In genomic region chr10:77434076-77434456, GRCm38 (mm10) we compare ENCODE assay signal across 8 mouse cellular contexts. TPM values are rescaled to one million over a fixed set of nuclear protein-coding genes. Genes with fewer than 3 reads are reported as not detected.
DNase-seq lines count a peak whose midpoint lies in the region; ATAC-seq and TF ChIP-seq lines count a peak whose summit lies in the region.
"Had no signal": no experiment of that assay in that cellular context is flagged by ENCODE, and none has a peak within 500 bp of the region (broad histone marks: within the 10 kb centered on the region; RNA-seq: fewer than 3 reads in every experiment).

No protein-coding gene starts in this region.

- ATAC-seq in kidney, embryonic 15.5 days (replicated peaks; ENCODE audit: low FRiP score): no peak
- no peak for ATAC-seq in embryonic facial prominence, embryonic 13.5 days (ENCODE audit: insufficient number of reproducible peaks, insufficient read depth, low FRiP score, low TSS enrichment, low read depth)
- no peak for ATAC-seq in limb, embryonic 15.5 days (ENCODE audit: insufficient number of reproducible peaks, low FRiP score, low TSS enrichment, low read depth)

- peak overlapping the region; percentile 67 for H3K27ac ChIP-seq in kidney, embryonic 15.5 days
- H3K27ac ChIP-seq in ES-E14 (ENCODE audit: insufficient read depth, low read depth, low read length, poor library complexity, severe bottlenecking): no peak overlapping the region
- peak overlapping the region; percentile 23; the same call in 1 of the 2 replicates for H3K27ac ChIP-seq in embryonic facial prominence, embryonic 13.5 days
- H3K27ac ChIP-seq in limb, embryonic 15.5 days: peak overlapping the region; percentile 54; the same call in 1 of the 2 replicates

- H3K4me3 ChIP-seq in kidney, embryonic 15.5 days (replicated peaks): no peak overlapping the region
- no peak overlapping the region for H3K4me3 ChIP-seq in ES-E14 (ENCODE audit: insufficient read depth in 1 of 2, low read depth in 1 of 2, low read length in 2 of 2, poor library complexity in 1 of 2, severe bottlenecking in 1 of 2)
- H3K4me3 ChIP-seq in embryonic facial prominence, embryonic 13.5 days: no peak overlapping the region
- no peak overlapping the region for H3K4me3 ChIP-seq in limb, embryonic 15.5 days

- no peaks in the 10 kb centered on the region for H3K9me3 ChIP-seq in kidney, embryonic 15.5 days (replicated peaks)
- no peaks in the 10 kb centered on the region for H3K9me3 ChIP-seq in ES-E14 (ENCODE audit: control insufficient read depth, insufficient read depth, low read depth, low read length)
- H3K9me3 ChIP-seq in embryonic facial prominence, embryonic 13.5 days: no peaks in the 10 kb centered on the region
- H3K9me3 ChIP-seq in limb, embryonic 15.5 days: no peaks in the 10 kb centered on the region

- in situ Hi-C loops in ES-E14 (cut with MboI; ENCODE audit: low sequenced_read_pairs in 2 of 2, unreplicated experiment in 2 of 2): no loop called here

- H3K4me2 ChIP-seq in kidney, embryonic 15.5 days: peak overlapping the region; percentile 28
- peak overlapping the region; percentile 33 for H3K4me2 ChIP-seq in embryonic facial prominence, embryonic 13.5 days
- peak overlapping the region; percentile 26 for H3K4me2 ChIP-seq in limb, embryonic 15.5 days

- no peak overlapping the region for H3K9ac ChIP-seq in kidney, embryonic 15.5 days
- H3K9ac ChIP-seq in ES-E14 (ENCODE audit: insufficient read depth, low read depth, low read length, poor library complexity, severe bottlenecking): no peak overlapping the region
- no peak overlapping the region for H3K9ac ChIP-seq in embryonic facial prominence, embryonic 13.5 days
- no peak overlapping the region for H3K9ac ChIP-seq in limb, embryonic 15.5 days

- H3K4me1 ChIP-seq in kidney, embryonic 15.5 days: peaks cover 17% of the 10 kb centered on the region
- no peaks in the 10 kb centered on the region; a peak in 1 of 4 replicates for H3K4me1 ChIP-seq in ES-E14 (ENCODE audit: control insufficient read depth in 2 of 2, insufficient read depth in 2 of 2, low read length in 2 of 2, poor library complexity in 1 of 2)
- peaks cover 12% of the 10 kb centered on the region for H3K4me1 ChIP-seq in embryonic facial prominence, embryonic 13.5 days
- H3K4me1 ChIP-seq in limb, embryonic 15.5 days: peaks cover 8% of the 10 kb centered on the region

- no peaks in the 10 kb centered on the region; the same call in 1 of the 2 replicates for H3K27me3 ChIP-seq in kidney, embryonic 15.5 days
- H3K27me3 ChIP-seq in embryonic facial prominence, embryonic 13.5 days: no peaks in the 10 kb centered on the region
- H3K27me3 ChIP-seq in limb, embryonic 15.5 days: no peaks in the 10 kb centered on the region
- H3K27me3 ChIP-seq: Patski had no signal

- H3K36me3 ChIP-seq in kidney, embryonic 15.5 days: no peaks in the 10 kb centered on the region
- H3K36me3 ChIP-seq in ES-E14 (ENCODE audit: control insufficient read depth, insufficient read depth, low read length, poor library complexity, severe bottlenecking): no peaks in the 10 kb centered on the region
- H3K36me3 ChIP-seq in embryonic facial prominence, embryonic 13.5 days: no peaks in the 10 kb centered on the region
- H3K36me3 ChIP-seq in limb, embryonic 15.5 days: no peaks in the 10 kb centered on the region

- 32% methylated on average over 4 of the region's 4 CpGs for WGBS in kidney, embryonic 15.5 days
- 40% methylated on average over 4 of the region's 4 CpGs for WGBS in embryonic facial prominence, embryonic 13.5 days
- WGBS in limb, embryonic 15.5 days: 34% methylated on average over 4 of the region's 4 CpGs

- no peak for DNase-seq in kidney, postnatal 10 days
- no peak for DNase-seq in ES-E14 (ENCODE audit: low read depth, low spot score)
- DNase-seq in cerebellum, adult 9-10 months: no peak
- DNase-seq in embryo, embryonic 11 days: no peak

TF ChIP-seq in ES-E14, 5 proteins besides CTCF, POLR2A, EP300 and RAD21:
- TF ChIP-seq ZC3H11A (IDR thresholded peaks at IDR 0.05; ENCODE audit: borderline replicate concordance, low read depth, low read length) (no peak), CHD2 (IDR thresholded peaks at IDR 0.05; ENCODE audit: low read depth, low read length) (no peak), ZNF384 (IDR thresholded peaks at IDR 0.05; ENCODE audit: low read depth, low read length) (peak; percentile 86), HCFC1 (IDR thresholded peaks at IDR 0.05; ENCODE audit: borderline replicate concordance, insufficient read depth, low read length) (no peak)
TF ChIP-seq in ES-E14: peak in this region for 1.

RNA-seq across cellular contexts. Expression of gene Adarb1, which starts 16.0 kb away (rescaled TPM):
- polyA plus RNA-seq in kidney, embryonic 15.5 days (2015; fragmentation: Nextera tagmentation; extraction: Ambion mirVana): 6.4 and 6.9 TPM in 2 replicates
- total RNA-seq in ES-E14 (2012; rRNA removed): 6.3 and 9.5 TPM in 2 replicates
- polyA plus RNA-seq in embryonic facial prominence, embryonic 13.5 days (2015; fragmentation: Nextera tagmentation; extraction: Ambion mirVana): 4.4 and 6.4 TPM in 2 replicates
- 4.4 and 4.8 TPM in 2 replicates for polyA plus RNA-seq in limb, embryonic 15.5 days (2015; fragmentation: Nextera tagmentation; extraction: Ambion mirVana)
